Mouse (Mus musculus) heart, postnatal 0 days (tissue): ENCODE measurements at regions not wholly inside any gene's neighbourhood (a gene's known extent, or its start where the extent isn't known, plus 50 kb on each side); places are given as distances from the start of the nearest gene placed in this dataset.

Source experiments
- CTCF ChIP-seq: IDR thresholded peaks from 2 replicates; pipeline ENCODE4 v1.5.1; 2016; ENCODE audit warnings: antibody characterized with exemption, control low read depth, low read depth
- EP300 ChIP-seq: IDR thresholded peaks from 2 replicates; pipeline ENCODE4 v1.6.1; 2016; ENCODE audit warnings: antibody characterized with exemption, low read depth

DNA sequence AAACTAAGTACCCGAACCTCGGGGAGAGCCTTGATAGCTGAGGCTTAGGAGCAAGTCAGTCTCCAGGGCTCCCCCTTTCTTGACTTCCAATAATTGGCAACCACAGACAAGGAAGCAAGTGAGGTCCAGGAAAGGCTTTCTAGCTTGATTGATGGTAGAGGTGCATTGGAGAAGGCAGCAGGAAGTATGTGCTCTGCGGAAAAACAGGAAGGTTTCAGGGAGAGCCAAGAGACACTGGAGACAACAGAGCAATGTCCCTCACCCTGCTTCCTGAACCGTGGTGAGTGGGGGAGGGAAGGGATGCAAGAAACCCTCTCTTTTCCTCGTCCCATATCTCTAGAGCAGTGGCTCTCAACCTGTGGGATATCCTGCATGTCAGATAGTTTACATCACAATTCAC, 115.9 kb upstream of the Smyd2 start:
- TF ChIP-seq CTCF: no peak
- TF ChIP-seq EP300: no peak
